Mouse (Mus musculus): ENCODE measurements at regions not wholly inside any gene's neighbourhood (a gene's known extent, or its start where the extent isn't known, plus 50 kb on each side); places are given as distances from the start of the nearest gene placed in this dataset.

DNA sequence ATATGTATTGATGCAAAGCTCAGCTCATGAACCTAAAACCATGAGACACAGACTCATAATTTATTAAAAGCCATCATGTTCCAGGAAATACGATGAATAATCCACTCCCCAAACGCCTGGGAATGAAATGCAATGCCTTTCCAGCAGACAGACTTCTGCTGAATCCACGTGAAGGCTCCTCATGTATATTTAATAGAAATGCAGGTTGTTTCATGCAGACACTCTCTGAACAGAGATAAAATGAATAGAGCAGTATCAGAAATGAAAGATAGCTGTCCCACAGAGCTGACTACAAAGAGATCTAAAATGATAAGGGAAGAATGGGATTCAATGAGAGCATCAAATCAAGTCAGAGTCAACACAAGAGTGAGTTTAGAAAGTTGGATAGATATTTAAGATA, 376.3 kb upstream of the Lrfn5 start:
- DNase-seq: no peak

GRCm38 (mm10) chr12:61175331-61175730, 347.6 kb upstream of the Lrfn5 start:
- DNase-seq: peak; percentile 15

Measured in liver (tissue).